Mouse (Mus musculus): ENCODE measurements around the gene 1700049E17Rik1.
"Not testable (repeated sequence)": the region's sequence is repeated elsewhere in the genome, so short reads cannot be mapped to it uniquely, and the experiment has no call there.

- not testable (repeated sequence) for TF ChIP-seq POLR2A (IDR thresholded peaks at IDR 0.05; ENCODE audit: low read depth, low read length); CTCF (IDR thresholded peaks at IDR 0.05; ENCODE audit: borderline replicate concordance, insufficient read depth, low read length)
Measured at GRCm38 (mm10) chr14:41964095-41964494, 39.3 kb downstream of the 1700049E17Rik1 start.

Measured in embryonic fibroblast, embryonic 13.5 days (primary cell).